Mouse (Mus musculus) heart, adult 2 months (tissue): ENCODE data around the gene Bahd1. TPM values are rescaled to one million over a fixed set of nuclear protein-coding genes. Genes with fewer than 3 reads are reported as not detected.

Source experiments
- DNase-seq, 2 experiments: peaks; one replicate each; pipeline ENCODE4 v3.0.0; 2021
- H3K27ac ChIP-seq: fragments of 200-600 bp; 2 replicates; pipeline ENCODE4 v1.8.1; 2022
- H3K27me3 ChIP-seq: fragments of 200-500 bp; 2 replicates; pipeline ENCODE4 v1.6.1; 2012; ENCODE audit warnings: mild to moderate bottlenecking, low read length, inconsistent platforms, mixed read lengths; ENCODE audit not compliant: control insufficient read depth, insufficient read depth
- H3K36me3 ChIP-seq: fragments of 200-500 bp; 2 replicates; pipeline ENCODE4 v1.6.1; 2012; ENCODE audit warnings: low read length, inconsistent platforms; ENCODE audit not compliant: control insufficient read depth, insufficient read depth
- H3K4me1 ChIP-seq: fragments of 200-500 bp; 2 replicates; pipeline ENCODE4 v1.6.1; 2011; ENCODE audit warnings: low read length; ENCODE audit not compliant: control insufficient read depth, insufficient read depth
- H3K4me3 ChIP-seq: fragments of 200-600 bp; 2 replicates; pipeline ENCODE4 v1.8.1; 2022
- H3K79me2 ChIP-seq: fragments of 200-500 bp; replicated peaks from 2 replicates; pipeline ENCODE4 v1.6.1; 2012; ENCODE audit warnings: mild to moderate bottlenecking, inconsistent platforms, low read length, moderate library complexity, mixed read lengths; ENCODE audit not compliant: control insufficient read depth, insufficient read depth
- H3K9ac ChIP-seq: fragments of 200-500 bp; 2 replicates; pipeline ENCODE4 v1.6.1; 2012; ENCODE audit warnings: low read depth, mild to moderate bottlenecking, control low read depth, inconsistent platforms, low read length, mixed read lengths
- CTCF ChIP-seq: fragments of 200-600 bp; IDR thresholded peaks from 2 replicates; pipeline ENCODE4 v1.8.1; 2022; ENCODE audit warnings: antibody characterized with exemption, mild to moderate bottlenecking, moderate library complexity
- EP300 ChIP-seq: fragments of 200-500 bp; IDR thresholded peaks from 2 replicates; pipeline ENCODE4 v1.6.1; 2011; ENCODE audit warnings: low read depth, low read length, control low read depth; ENCODE audit not compliant: insufficient read depth
- POLR2A ChIP-seq: fragments of 200-500 bp; IDR thresholded peaks from 2 replicates; pipeline ENCODE4 v1.6.1; 2011; ENCODE audit warnings: mild to moderate bottlenecking, low read depth, low read length, control low read depth; ENCODE audit not compliant: insufficient read depth
- WGBS: fragments of 180-500 bp; shearing (Covaris S2); methylation state at CpG from one replicate; pipeline ENCODE4 v1.1.7; 2018; 5-methylcytosine and 5-hydroxymethylcytosine counted together
- intact Hi-C: fragments of 180-260 bp; cut with DNase I; formaldehyde crosslinking; loops from one replicate; pipeline ENCODE4 v1.15.1; 2025
- polyA plus RNA-seq: library from polyadenylated mRNA; depleted of rRNA; stranded (reverse); fragments of >200 nt; gene quantifications from 2 replicates; pipeline ENCODE4 v1.2.3, GENCODE M21; 2012
- total RNA-seq, 2 experiments: library from RNA; stranded (reverse); gene quantifications; 2 replicates each; pipeline ENCODE4 v1.2.3; 2021

Gene Bahd1
- total and polyA plus RNA-seq, 3 experiments: 9.9 to 20.1 (median 14.8) TPM

DNA sequence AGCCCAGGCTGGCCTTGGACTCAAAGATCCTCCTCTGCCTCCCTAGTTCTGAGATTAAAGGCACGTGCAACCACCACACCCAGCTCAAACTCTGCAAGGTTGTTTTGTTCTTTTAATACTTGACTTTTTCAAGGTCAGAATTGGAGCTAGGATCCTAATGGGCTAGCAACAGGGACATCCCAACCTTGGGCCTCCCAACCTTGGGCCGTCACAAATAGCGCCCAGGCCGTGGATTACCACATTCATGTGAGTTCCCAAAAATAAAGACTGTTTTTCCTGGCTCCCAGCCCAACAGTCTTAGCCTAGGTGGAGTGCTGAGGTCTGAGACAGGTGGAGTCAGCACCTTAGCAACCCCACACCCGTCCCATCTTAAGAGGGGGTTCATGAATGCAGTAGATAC is 18.2 kb upstream of the Bahd1 start:
- Histone ChIP-seq H3K36me3 (no peaks in the 10 kb centered on the region), H3K4me1 (peaks cover 1% of the 10 kb centered on the region; the same call in 1 of the 2 replicates), H3K79me2 (no peaks in the 10 kb centered on the region), H3K27me3 (no peaks in the 10 kb centered on the region), H3K27ac (no peak overlapping the region; the same call in 1 of the 2 replicates), H3K4me3 (no peak overlapping the region), H3K9ac (no peak overlapping the region)
- 56% methylated on average over 5 of the region's 5 CpGs for WGBS
- DNase-seq: no peak
- intact Hi-C loops: loop anchor here (2.0 to 10.0 kb wide), 4 partner anchors 70 to 617 kb away; partner anchors contain the start of gene Knstrn
- TF ChIP-seq EP300 (no peak), CTCF (no peak), POLR2A (no peak)

DNA sequence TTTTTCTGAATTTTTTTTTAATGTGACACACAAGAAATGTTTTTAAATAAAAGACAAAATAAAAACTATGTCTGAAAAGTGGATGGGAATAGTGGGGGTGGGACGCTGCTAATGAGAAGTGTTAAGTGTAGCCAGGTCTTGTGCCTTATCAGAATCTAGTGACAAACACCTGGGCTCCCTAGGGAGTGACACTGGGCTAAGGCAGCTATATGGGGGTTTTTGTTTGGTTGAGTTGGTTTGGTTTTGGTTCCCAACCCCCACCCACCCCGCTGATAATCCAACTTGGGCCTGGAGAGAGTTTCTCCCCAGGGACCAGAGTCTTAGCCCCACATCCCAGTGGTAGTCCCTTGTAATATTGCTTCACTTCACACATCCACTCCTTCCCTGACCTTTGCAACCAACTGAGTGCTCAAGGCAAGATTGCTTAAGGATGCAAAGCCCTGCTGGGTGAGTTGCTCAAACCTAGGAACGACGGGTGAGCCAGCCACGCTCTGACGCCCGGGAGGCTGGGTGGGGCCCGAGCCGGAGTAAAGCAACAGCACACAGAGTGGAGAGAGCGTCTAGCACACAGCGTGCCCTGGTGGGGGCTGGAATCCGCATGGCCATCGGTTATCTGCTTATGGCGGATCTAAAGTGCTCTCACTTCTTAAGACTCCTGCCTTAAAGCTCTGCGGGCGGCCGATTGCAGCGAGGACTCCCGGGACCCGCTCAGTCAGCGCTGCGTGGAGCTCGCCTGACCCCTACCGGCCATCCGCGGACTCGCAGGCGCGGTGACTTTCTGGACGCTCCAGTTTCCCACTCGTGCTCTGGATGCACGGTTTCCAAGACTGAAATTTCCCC is 17.1 kb upstream of the Bahd1 start:
- TF ChIP-seq CTCF (no peak), EP300 (peak; percentile 73), POLR2A (no peak)
- Histone ChIP-seq H3K4me3 (peak overlapping the region; percentile 45), H3K4me1 (peaks cover 2% of the 10 kb centered on the region; the same call in 1 of the 2 replicates), H3K79me2 (no peaks in the 10 kb centered on the region), H3K27me3 (no peaks in the 10 kb centered on the region), H3K36me3 (no peaks in the 10 kb centered on the region), H3K9ac (peak overlapping the region; percentile 82), H3K27ac (no peak overlapping the region)
- DNase-seq: peak; percentile 86 to 95
- WGBS: 5% methylated on average over 32 of the region's 32 CpGs
- intact Hi-C loops: loop anchor here (1.0 to 10.0 kb wide), 8 partner anchors 71 to 618 kb away; partner anchors contain the start of gene Knstrn

DNA sequence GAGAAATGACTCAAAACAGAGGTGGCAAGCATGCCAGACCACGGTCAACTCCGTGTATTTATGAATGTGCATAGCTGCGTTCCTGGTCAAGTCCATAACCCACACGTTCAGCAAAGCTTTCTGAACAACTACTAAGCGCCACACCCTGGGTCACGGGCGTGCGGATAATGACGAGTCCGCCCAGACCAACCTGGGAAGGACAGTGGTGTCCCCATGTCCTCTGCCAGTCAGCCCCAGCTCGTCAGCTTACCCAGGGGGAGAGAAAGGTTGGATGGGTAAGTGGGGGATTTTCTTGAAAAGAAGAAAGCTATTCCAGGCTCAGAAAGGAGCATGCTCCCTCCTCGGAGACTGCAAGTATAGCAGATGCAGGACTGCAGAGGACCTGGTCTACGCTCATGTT is 12.7 kb upstream of the Bahd1 start:
- WGBS: 58% methylated on average over 13 of the region's 13 CpGs
- no peak overlapping the region for H3K4me3 ChIP-seq
- no peak overlapping the region for H3K27ac ChIP-seq
- H3K4me1 ChIP-seq: peaks cover 2% of the 10 kb centered on the region; the same call in 1 of the 2 replicates
- no peaks in the 10 kb centered on the region for H3K27me3 ChIP-seq
- no peak overlapping the region for H3K9ac ChIP-seq
- no peak for DNase-seq
- H3K79me2 ChIP-seq: no peaks in the 10 kb centered on the region
- intact Hi-C loops: loop anchor here (10.0 kb wide), 2 partner anchors 403 to 623 kb away; no protein-coding TSS in a partner anchor
- no peak for TF ChIP-seq EP300
- H3K36me3 ChIP-seq: no peaks in the 10 kb centered on the region

DNA sequence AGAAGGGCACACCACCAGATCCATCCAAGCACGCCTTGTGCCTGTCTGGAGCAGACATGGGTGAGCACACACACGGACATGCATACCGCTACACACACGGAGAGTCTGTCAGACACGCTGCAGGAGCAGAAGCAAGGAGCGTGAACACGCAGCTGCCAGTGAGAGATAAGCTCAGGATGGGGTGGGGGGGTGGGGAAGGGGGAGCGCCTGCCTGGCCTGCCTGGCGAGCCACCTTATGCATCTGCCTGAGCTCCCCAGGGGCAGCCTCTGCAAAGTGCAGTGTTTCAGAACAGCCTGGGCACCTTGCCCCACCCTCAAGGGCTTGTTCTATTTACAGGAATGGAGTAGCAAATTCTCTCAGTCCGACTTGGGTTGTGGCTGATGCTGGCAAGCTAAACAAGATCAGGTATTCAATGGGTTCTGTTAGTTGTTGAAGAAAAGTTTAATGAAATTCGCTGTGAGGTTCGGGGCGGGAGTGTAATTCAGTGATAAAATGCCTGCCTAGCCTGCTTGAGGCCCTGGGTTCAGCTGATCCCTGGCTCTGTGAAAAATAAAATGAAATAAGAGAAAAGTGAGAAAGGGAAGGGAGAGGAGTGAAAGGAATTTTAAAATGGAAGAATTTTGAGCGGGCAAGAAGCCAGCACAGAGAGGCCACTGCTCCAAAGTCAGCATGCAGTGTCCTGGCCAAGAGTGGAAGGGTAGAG is 12.2 kb upstream of the Bahd1 start:
- H3K79me2 ChIP-seq: no peaks in the 10 kb centered on the region
- intact Hi-C loops: loop anchor here (10.0 kb wide), 2 partner anchors 403 to 623 kb away; no protein-coding TSS in a partner anchor
- no peaks in the 10 kb centered on the region for H3K36me3 ChIP-seq
- 13% methylated on average over 14 of the region's 14 CpGs for WGBS
- H3K9ac ChIP-seq: no peak overlapping the region
- H3K27me3 ChIP-seq: no peaks in the 10 kb centered on the region
- TF ChIP-seq CTCF (no peak), POLR2A (no peak), EP300 (no peak)
- H3K4me3 ChIP-seq: no peak overlapping the region
- H3K4me1 ChIP-seq: 0 out of 2 replicates have a peak, but pooled peaks cover 2% of the 10 kb centered on the region
- no peak overlapping the region for H3K27ac ChIP-seq
- DNase-seq: peak in 1 of 2 experiments; percentile 55

DNA sequence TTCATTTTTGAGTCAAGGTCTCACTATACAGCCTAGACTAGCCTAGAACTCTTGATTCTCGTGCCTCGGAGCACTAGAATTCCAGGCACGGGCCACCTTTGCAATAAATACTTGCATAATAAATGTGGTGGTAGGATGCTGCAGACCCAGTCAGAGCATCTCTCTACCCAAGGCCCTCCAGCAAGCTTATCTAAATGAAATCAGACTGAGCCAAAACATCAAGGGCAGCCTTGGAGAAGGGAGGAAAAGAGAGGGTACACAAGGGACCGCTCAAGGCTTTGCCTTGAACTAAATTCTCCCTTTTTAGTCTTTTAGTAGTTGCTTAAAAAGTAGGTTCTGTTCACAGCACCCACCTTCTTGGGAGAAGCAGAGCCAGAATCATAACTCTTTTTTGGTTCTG is 9.0 kb upstream of the Bahd1 start:
- no peak for DNase-seq
- 0 out of 2 replicates have a peak, but pooled peaks cover 1% of the 10 kb centered on the region for H3K4me1 ChIP-seq
- H3K4me3 ChIP-seq: no peak overlapping the region
- no peak overlapping the region for H3K9ac ChIP-seq
- H3K27me3 ChIP-seq: no peaks in the 10 kb centered on the region
- no peak for TF ChIP-seq CTCF
- TF ChIP-seq POLR2A: no peak
- TF ChIP-seq EP300: no peak
- no peaks in the 10 kb centered on the region for H3K36me3 ChIP-seq
- H3K79me2 ChIP-seq: no peaks in the 10 kb centered on the region
- H3K27ac ChIP-seq: no peak overlapping the region
- intact Hi-C loops: no loop called here
- WGBS: 83% methylated on average over 4 of the region's 4 CpGs
